Comparison of ENCODE assay signal across 8 mouse cellular contexts in genomic region chr13:108045646-108046045, GRCm38 (mm10). TPM values are rescaled to one million over a fixed set of nuclear protein-coding genes. Genes with fewer than 3 reads are reported as not detected.
A peak's percentile ranks its signal among the peaks of the same experiment; 100 is the strongest.
DNase-seq lines count a peak whose midpoint lies in the region; ATAC-seq and TF ChIP-seq lines count a peak whose summit lies in the region.
"Had no signal": no experiment of that assay in that cellular context is flagged by ENCODE, and none has a peak within 500 bp of the region (broad histone marks: within the 10 kb centered on the region; RNA-seq: fewer than 3 reads in every experiment).

No protein-coding gene starts in this region.

- H3K4me2 ChIP-seq in liver, embryonic 11.5 days, result peak overlapping the region; percentile 33
- H3K4me2 ChIP-seq in liver, postnatal 0 days (ENCODE audit: low read depth, low read length), result no peak overlapping the region
- no peak overlapping the region for H3K4me2 ChIP-seq in midbrain, postnatal 0 days (ENCODE audit: low read depth, low read length, poor library complexity, severe bottlenecking)

- peaks cover 12% of the 10 kb centered on the region for H3K4me1 ChIP-seq in liver, embryonic 11.5 days (replicated peaks; ENCODE audit: control insufficient read depth, insufficient read depth, low read length)
- peaks cover 28% of the 10 kb centered on the region for H3K4me1 ChIP-seq in liver, postnatal 0 days (ENCODE audit: insufficient read depth)
- peaks cover 1% of the 10 kb centered on the region for H3K4me1 ChIP-seq in ES-Bruce4 (ENCODE audit: control insufficient read depth, insufficient read depth, low read length)
- peaks cover 43% of the 10 kb centered on the region for H3K4me1 ChIP-seq in embryonic facial prominence, embryonic 10.5 days
- H3K4me1 ChIP-seq in midbrain, postnatal 0 days (ENCODE audit: insufficient read depth, low read length), result peaks cover 10% of the 10 kb centered on the region; the same call in 1 of the 2 replicates

- no peaks in the 10 kb centered on the region for H3K27me3 ChIP-seq in liver, embryonic 11.5 days (replicated peaks; ENCODE audit: control insufficient read depth, insufficient read depth, low read length)
- no peaks in the 10 kb centered on the region for H3K27me3 ChIP-seq in liver, postnatal 0 days (ENCODE audit: insufficient read depth, low read length)
- H3K27me3 ChIP-seq in ES-Bruce4 (ENCODE audit: control insufficient read depth, insufficient read depth, low read length, poor library complexity, severe bottlenecking), result no peaks in the 10 kb centered on the region
- no peaks in the 10 kb centered on the region for H3K27me3 ChIP-seq in embryonic facial prominence, embryonic 10.5 days (replicated peaks; ENCODE audit: low read depth, poor library complexity, severe bottlenecking)
- no peaks in the 10 kb centered on the region for H3K27me3 ChIP-seq in midbrain, postnatal 0 days (ENCODE audit: insufficient read depth, low read length)
- H3K27me3 ChIP-seq: limb, embryonic 12.5 days had no signal

- H3K36me3 ChIP-seq in liver, embryonic 11.5 days (ENCODE audit: control insufficient read depth, insufficient read depth, low read length), result peaks cover 3% of the 10 kb centered on the region; the same call in 1 of the 2 replicates
- peaks cover 12% of the 10 kb centered on the region for H3K36me3 ChIP-seq in liver, postnatal 0 days (replicated peaks; ENCODE audit: insufficient read depth, low read length)
- H3K36me3 ChIP-seq in ES-Bruce4 (ENCODE audit: control insufficient read depth, insufficient read depth, low read length, poor library complexity, severe bottlenecking) (peaks cover 22% of the 10 kb centered on the region), macrophage (ENCODE audit: inconsistent target) (peaks cover 17% of the 10 kb centered on the region)
- H3K36me3 ChIP-seq in embryonic facial prominence, embryonic 10.5 days (replicated peaks), result peaks cover 21% of the 10 kb centered on the region
- peaks cover 2% of the 10 kb centered on the region; the same call in 1 of the 2 replicates for H3K36me3 ChIP-seq in midbrain, postnatal 0 days (ENCODE audit: insufficient read depth, low read length)

- H3K4me3 ChIP-seq in liver, embryonic 11.5 days (ENCODE audit: low read depth, low read length), result no peak overlapping the region
- H3K4me3 ChIP-seq in liver, postnatal 0 days (ENCODE audit: low read depth, low read length), result no peak overlapping the region
- no peak overlapping the region for H3K4me3 ChIP-seq in ES-Bruce4 (ENCODE audit: low read depth, low read length)
- peak overlapping the region; percentile 98; the same call in 1 of the 2 replicates for H3K4me3 ChIP-seq in embryonic facial prominence, embryonic 10.5 days
- H3K4me3 ChIP-seq in macrophage (ENCODE audit: inconsistent target), result peak overlapping the region; percentile 91
- no peak overlapping the region for H3K4me3 ChIP-seq in midbrain, postnatal 0 days (ENCODE audit: low read depth, low read length)

- no peak overlapping the region for H3K9ac ChIP-seq in liver, embryonic 11.5 days (ENCODE audit: low read depth, low read length)
- no peak overlapping the region for H3K9ac ChIP-seq in liver, postnatal 0 days (replicated peaks)
- H3K9ac ChIP-seq in ES-Bruce4 (ENCODE audit: low read depth, poor library complexity, severe bottlenecking), result peak overlapping the region; percentile 54
- H3K9ac ChIP-seq in midbrain, postnatal 0 days (replicated peaks; ENCODE audit: low read length, poor library complexity, severe bottlenecking), result no peak overlapping the region

- H3K9me3 ChIP-seq in liver, embryonic 11.5 days (ENCODE audit: control insufficient read depth, low read length), result no peaks in the 10 kb centered on the region
- H3K9me3 ChIP-seq in liver, postnatal 0 days (ENCODE audit: low read length), result no peaks in the 10 kb centered on the region
- no peaks in the 10 kb centered on the region for H3K9me3 ChIP-seq in ES-Bruce4 (replicated peaks; ENCODE audit: control insufficient read depth, insufficient read depth, low read length, poor library complexity, severe bottlenecking)
- H3K9me3 ChIP-seq in embryonic facial prominence, embryonic 10.5 days, result no peaks in the 10 kb centered on the region
- H3K9me3 ChIP-seq in midbrain, postnatal 0 days (ENCODE audit: low read length), result no peaks in the 10 kb centered on the region
- H3K9me3 ChIP-seq: limb, embryonic 12.5 days had no signal

- no peak overlapping the region for H3K27ac ChIP-seq in liver, embryonic 11.5 days (ENCODE audit: low read depth, low read length)
- no peak overlapping the region for H3K27ac ChIP-seq in liver, postnatal 0 days (ENCODE audit: low read depth)
- no peak overlapping the region; the same call in 1 of the 2 replicates for H3K27ac ChIP-seq in ES-Bruce4 (ENCODE audit: insufficient read depth, low read length)
- H3K27ac ChIP-seq in embryonic facial prominence, embryonic 10.5 days (replicated peaks), result no peak overlapping the region
- H3K27ac ChIP-seq in macrophage, result no peak overlapping the region; the same call in 1 of the 2 replicates
- H3K27ac ChIP-seq in midbrain, postnatal 0 days (ENCODE audit: low read depth, low read length), result no peak overlapping the region

- ATAC-seq in liver, embryonic 11.5 days (replicated peaks; ENCODE audit: low FRiP score), result no peak
- ATAC-seq in liver, postnatal 0 days, result no peak
- ATAC-seq in midbrain, postnatal 0 days (ENCODE audit: low FRiP score), result no peak

- DNase-seq in liver, embryonic 11.5 days (ENCODE audit: low spot score), result no peak
- no peak for DNase-seq in liver, postnatal 0 days
- DNase-seq in embryonic facial prominence, embryonic 10.5 days (ENCODE audit: low spot score), result no peak
- DNase-seq in ovary, adult 18-20 months (ENCODE audit: low spot score), result no peak
- no peak for DNase-seq in midbrain, postnatal 0 days (ENCODE audit: low spot score)

- no peak for TF ChIP-seq CTCF in liver, postnatal 0 days (IDR thresholded peaks at IDR 0.05; ENCODE audit: low read depth)
- TF ChIP-seq CTCF in ES-Bruce4 (IDR thresholded peaks at IDR 0.05; ENCODE audit: low read depth, low read length), result no peak
- no peak for TF ChIP-seq CTCF in midbrain, postnatal 0 days (IDR thresholded peaks at IDR 0.05)

- peaks cover 49% of the 10 kb centered on the region for H3K79me2 ChIP-seq in macrophage (ENCODE audit: inconsistent target)

- 62% methylated on average over 3 of the region's 3 CpGs for WGBS in liver, embryonic 11.5 days
- WGBS in liver, postnatal 0 days (ENCODE audit: insufficient replicate concordance), result 61% methylated on average over 3 of the region's 3 CpGs
- 87% methylated on average over 3 of the region's 3 CpGs for WGBS in embryonic facial prominence, embryonic 10.5 days
- WGBS in macrophage (ENCODE audit: missing documents), result 85% methylated on average over 3 of the region's 3 CpGs
- WGBS in midbrain, postnatal 0 days, result 91% methylated on average over 3 of the region's 3 CpGs

- TF ChIP-seq POLR2A in ES-Bruce4 (IDR thresholded peaks at IDR 0.05; ENCODE audit: insufficient read depth, low read length), result no peak

- TF ChIP-seq EP300 in liver, postnatal 0 days (IDR thresholded peaks at IDR 0.05; ENCODE audit: low read depth), result no peak
- no peak for TF ChIP-seq EP300 in ES-Bruce4 (IDR thresholded peaks at IDR 0.05; ENCODE audit: insufficient read depth, low read depth, low read length)

RNA-seq across cellular contexts. Expression of gene Smim15, which starts 1.4 kb away (rescaled TPM):
- polyA plus RNA-seq in liver, embryonic 11.5 days (2014; fragmentation: Nextera tagmentation; extraction: Ambion mirVana), result 48.0 and 55.0 TPM in 2 replicates
- polyA plus RNA-seq in liver, postnatal 0 days (2015; fragmentation: Nextera tagmentation; extraction: Ambion mirVana), result 18.0 and 19.9 TPM in 2 replicates
- polyA plus RNA-seq in ES-Bruce4 (2011; ENCODE audit: insufficient read depth, insufficient read length, low read depth, missing spikeins) (101 TPM in 2 replicates), macrophage (2018) (65.1 to 97.0 TPM (median 85.2 TPM) in 3 replicates)
- 51.6 and 55.2 TPM in 2 replicates for polyA plus RNA-seq in embryonic facial prominence, embryonic 10.5 days (2016; fragmentation: Nextera tagmentation; extraction: Ambion mirVana)
- total RNA-seq in macrophage (2018; cell fraction: chromatin; rRNA removed), result 10 to 100 TPM in 14 of 26 experiments, 1 to 10 TPM in 12; 4.4 to 33.8 (median 13.0) TPM
- 10 to 100 TPM; 35.0 to 69.8 (median 54.2) TPM for total RNA-seq in macrophage (2018; cell fraction: cytosol; rRNA removed)
- 10 to 100 TPM; 11.3 to 54.5 (median 26.1) TPM for total RNA-seq in macrophage (2018; cell fraction: nucleus; rRNA removed)
- total RNA-seq in midbrain, postnatal 0 days (2014; rRNA removed), result 24.0 and 28.8 TPM in 2 replicates
- polyA plus RNA-seq in midbrain, postnatal 0 days (2015; fragmentation: Nextera tagmentation; extraction: Ambion mirVana), result 29.5 and 30.5 TPM in 2 replicates

Comparison
In these comparisons a context has a peak if more than half of its experiments do, and no peak if none do; other contexts are left out.
1. H3K4me3 ChIP-seq: peak in embryonic facial prominence, embryonic 10.5 days (single experiment) and macrophage (single experiment); none in liver, embryonic 11.5 days (single experiment), liver, postnatal 0 days (single experiment), ES-Bruce4 (single experiment) and midbrain, postnatal 0 days (single experiment).